Mouse (Mus musculus) testis, postnatal 14 days (tissue): ENCODE measurements around the gene Slc9a8.

Experiments used
- DNase-seq: peaks from one replicate; pipeline ENCODE4 v3.0.0; 2021; ENCODE audit warnings: low spot score

The Slc9a8 gene

GRCm38 (mm10) chr2:167483081-167483826 is 61.7 kb downstream of the Slc9a8 start:
- no peak for DNase-seq

GRCm38 (mm10) chr2:167483827-167484410 is 62.4 kb downstream of the Slc9a8 start:
- DNase-seq = no peak

- no peak for DNase-seq
Measured at GRCm38 (mm10) chr2:167484932-167485331, 63.4 kb downstream of the Slc9a8 start.

- peak; percentile 27 for DNase-seq
Measured at GRCm38 (mm10) chr2:167485501-167486377, 64.2 kb downstream of the Slc9a8 start.

GRCm38 (mm10) chr2:167486573-167486972 is 65.1 kb downstream of the Slc9a8 start:
- DNase-seq = no peak

GRCm38 (mm10) chr2:167487551-167487950 is 66.0 kb downstream of the Slc9a8 start:
- DNase-seq = no peak

- DNase-seq = no peak
Measured at GRCm38 (mm10) chr2:167487994-167488393, 66.5 kb downstream of the Slc9a8 start.

- DNase-seq = no peak
Measured at GRCm38 (mm10) chr2:167490813-167491525, 69.5 kb downstream of the Slc9a8 start.

GRCm38 (mm10) chr2:167491757-167492708 is 70.5 kb downstream of the Slc9a8 start, which contains the start of gene Rnf114:
TSS of gene Rnf114 (plus strand) at chr2:167492645.
- peak; percentile 48 for DNase-seq

GRCm38 (mm10) chr2:167492713-167493636 is 71.5 kb downstream of the Slc9a8 start, which contains the start of gene Spata2:
TSS of gene Spata2 (minus strand) at chr2:167492887.
- DNase-seq = peak; percentile 92

GRCm38 (mm10) chr2:167496437-167496836 is 74.9 kb downstream of the Slc9a8 start:
- no peak for DNase-seq

GRCm38 (mm10) chr2:167497272-167497671 is 75.8 kb downstream of the Slc9a8 start:
- DNase-seq = no peak

GRCm38 (mm10) chr2:167502554-167503252 is 81.2 kb downstream of the Slc9a8 start:
- no peak for DNase-seq

GRCm38 (mm10) chr2:167503253-167503895 is 81.9 kb downstream of the Slc9a8 start:
- peak; percentile 92 for DNase-seq

GRCm38 (mm10) chr2:167503896-167504349 is 82.4 kb downstream of the Slc9a8 start:
- DNase-seq = peak; percentile 67

- DNase-seq = no peak
Measured at GRCm38 (mm10) chr2:167505127-167505526, 83.6 kb downstream of the Slc9a8 start.

GRCm38 (mm10) chr2:167506546-167507260 is 85.2 kb downstream of the Slc9a8 start:
- DNase-seq = no peak
